Mouse (Mus musculus) heart, postnatal 0 days (tissue): ENCODE results near the gene Olfr1513.

Experiments used
- CTCF ChIP-seq: IDR thresholded peaks from 2 replicates; pipeline ENCODE4 v1.5.1; 2016; ENCODE audit warnings: antibody characterized with exemption, control low read depth, low read depth
- EP300 ChIP-seq: IDR thresholded peaks from 2 replicates; pipeline ENCODE4 v1.6.1; 2016; ENCODE audit warnings: antibody characterized with exemption, low read depth

- TF ChIP-seq EP300, result no peak
- TF ChIP-seq CTCF, result no peak
Observed at GRCm38 (mm10) chr14:52332171-52332570, 24.0 kb downstream of the Olfr1513 start.
